Mouse (Mus musculus) adrenal gland, postnatal 10 days (tissue): ENCODE measurements around the gene Taar7b. TPM values are rescaled to one million over a fixed set of nuclear protein-coding genes. Genes with fewer than 3 reads are reported as not detected.

ENCODE experiments used
- total RNA-seq, 2 experiments: library from RNA; stranded (reverse); gene quantifications; 2 replicates each; pipeline ENCODE4 v1.2.3; 2021

Taar7b gene
- total RNA-seq, 2 experiments from 2014 or later: not detected

Other genes with a start within 250 kb of the Taar7b start
- gene Rps12, start 212.7 kb upstream of the Taar7b start, total RNA-seq: 100 to 1,000 TPM; 477 to 532 TPM
- gene Slc18b1, start 203.0 kb upstream of the Taar7b start, total RNA-seq: 10 to 100 TPM; 24.8 to 34.7 TPM
- 10 to 100 TPM; 23.1 to 37.7 TPM for gene Vnn3, start 148.5 kb upstream of the Taar7b start, total RNA-seq
- 10 to 100 TPM; 23.2 to 27.0 TPM for gene Vnn1, start 105.3 kb upstream of the Taar7b start, total RNA-seq
- gene Taar1, start 79.6 kb upstream of the Taar7b start, total RNA-seq: not detected
- not detected for gene Taar2, start 61.4 kb upstream of the Taar7b start, total RNA-seq
- gene Taar3, start 50.4 kb upstream of the Taar7b start, total RNA-seq: not detected
- gene Taar4, start 39.4 kb upstream of the Taar7b start, total RNA-seq: not detected
- gene Taar5, start 29.2 kb upstream of the Taar7b start, total RNA-seq: not detected
- not detected for gene Taar6, start 14.3 kb upstream of the Taar7b start, total RNA-seq
- gene Taar7a, start 6.5 kb upstream of the Taar7b start, total RNA-seq: not detected
- not detected for gene Taar7d, start 27.3 kb downstream of the Taar7b start, total RNA-seq
- not detected for gene Taar7e, start 37.7 kb downstream of the Taar7b start, total RNA-seq
- gene Taar7f, start 49.6 kb downstream of the Taar7b start, total RNA-seq: not detected
- not detected for gene Taar8a, start 76.6 kb downstream of the Taar7b start, total RNA-seq
- not detected for gene Taar8b, start 92.4 kb downstream of the Taar7b start, total RNA-seq
- gene Taar8c, start 102.0 kb downstream of the Taar7b start, total RNA-seq: not detected
- gene Taar9, start 109.6 kb downstream of the Taar7b start, total RNA-seq: not detected
- 10 to 100 TPM; 92.2 to 97.9 TPM for gene Stx7, start 149.4 kb downstream of the Taar7b start, total RNA-seq
- 1 to 10 TPM; 1.0 to 1.9 TPM for gene Moxd1, start 223.6 kb downstream of the Taar7b start, total RNA-seq